Mouse (Mus musculus) left cerebral cortex, adult 11 months (tissue): ENCODE results near the gene Gm17545.
"Not testable (repeated sequence)": the region's sequence is repeated elsewhere in the genome, so short reads cannot be mapped to it uniquely, and the experiment has no call there.

Experiments
- DNase-seq: peaks from one replicate; pipeline ENCODE4 v3.0.0; 2022; ENCODE audit warnings: low spot score

Gm17545 gene

DNA sequence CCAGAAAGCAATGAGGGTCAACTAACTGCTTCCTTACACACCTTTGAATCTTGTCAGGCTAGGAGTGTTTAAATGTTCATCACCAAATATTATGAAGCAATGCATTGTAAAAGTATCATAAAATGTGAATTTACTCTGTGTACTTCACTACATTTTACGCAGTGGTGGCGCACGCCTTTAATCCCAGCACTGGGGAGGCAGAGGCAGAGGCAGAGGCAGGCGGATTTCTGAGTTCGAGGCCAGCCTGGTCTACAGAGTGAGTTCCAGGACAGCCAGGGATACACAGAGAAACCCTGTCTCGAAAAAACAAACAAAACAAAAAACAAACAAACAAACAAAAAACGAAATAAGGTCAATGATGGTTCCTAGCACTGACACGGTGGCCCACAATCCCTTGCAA lies at the start of gene Gm17545:
Gene Gm17545, plus strand, starts transcription at position 301 of the 400 bp plus-strand sequence.
- not testable (repeated sequence) for DNase-seq

GRCm38 (mm10) chr9:22405414-22405813 lies 48.7 kb upstream of the Gm17545 start:
- no peak for DNase-seq

- DNase-seq, result not testable (repeated sequence)
Observed at GRCm38 (mm10) chr9:22407633-22408032, 46.5 kb upstream of the Gm17545 start.

- DNase-seq, result not testable (repeated sequence)
Observed at GRCm38 (mm10) chr9:22408344-22408743, 45.7 kb upstream of the Gm17545 start.

DNA sequence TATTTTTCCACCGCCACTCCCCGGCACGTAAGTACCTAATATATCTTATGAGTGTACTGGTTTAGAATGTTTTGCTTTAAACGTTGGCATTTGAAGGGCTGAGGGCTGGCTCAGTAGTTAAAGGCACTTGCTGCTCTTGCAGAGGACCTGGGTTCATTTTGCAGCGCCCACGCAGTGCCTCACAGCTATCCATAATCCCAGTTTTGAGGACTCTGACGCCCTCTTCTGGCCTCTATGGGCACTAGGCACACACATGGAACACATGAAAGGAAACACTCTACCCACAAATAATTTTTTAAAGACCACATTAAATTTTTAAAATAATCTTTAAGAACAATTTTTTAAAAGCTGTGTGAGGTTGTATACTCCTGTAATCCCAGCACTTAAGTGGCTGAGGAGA lies 44.6 kb upstream of the Gm17545 start:
- DNase-seq, result no peak

GRCm38 (mm10) chr9:22411002-22411857 lies 42.9 kb upstream of the Gm17545 start, which contains the start of gene 9530077C05Rik:
Gene 9530077C05Rik (plus strand): TSS chr9:22411513.
- peak; percentile 97 for DNase-seq

DNA sequence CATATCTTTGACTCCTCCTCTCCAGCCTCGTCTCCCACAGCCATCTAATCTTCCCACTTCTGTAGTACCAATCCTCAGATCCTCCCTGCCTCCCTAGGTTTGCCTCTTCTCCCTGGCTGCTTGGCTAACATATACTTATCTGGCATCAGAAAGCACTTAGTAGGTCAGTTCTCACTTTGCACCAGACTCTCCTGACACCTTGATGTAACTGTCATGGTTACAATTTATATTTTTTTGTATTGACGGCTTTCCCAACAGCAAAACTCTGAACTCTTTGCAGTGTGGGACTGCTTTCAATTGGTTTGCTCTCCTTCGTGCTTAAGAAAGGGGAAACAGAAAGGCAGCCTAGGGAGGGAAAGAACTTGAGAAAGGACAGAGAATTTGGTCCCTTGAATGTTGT lies 37.9 kb upstream of the Gm17545 start:
- DNase-seq, result no peak

- DNase-seq, result no peak
Observed at GRCm38 (mm10) chr9:22417547-22417946, 36.5 kb upstream of the Gm17545 start.

GRCm38 (mm10) chr9:22419877-22420276 lies 34.2 kb upstream of the Gm17545 start:
- DNase-seq, result no peak

DNA sequence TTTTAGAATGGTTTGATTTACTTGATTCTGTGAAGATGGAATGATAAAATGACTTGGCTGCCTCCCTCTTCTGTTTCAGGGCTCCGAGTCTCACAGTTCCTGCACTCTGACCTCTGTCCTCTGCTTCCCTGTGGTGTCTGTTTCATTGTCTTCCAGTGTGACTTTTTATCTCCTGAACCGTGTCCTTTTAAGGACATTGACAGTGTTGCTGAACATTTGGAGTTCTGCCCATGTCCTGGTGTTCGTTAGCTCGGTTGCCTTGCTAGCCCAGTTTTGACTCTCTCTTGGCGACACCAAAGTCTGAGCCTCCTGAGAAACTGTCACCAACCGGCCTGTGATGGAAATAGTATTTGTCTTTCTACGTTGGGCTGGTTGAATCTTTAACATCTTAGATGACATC lies 33.6 kb upstream of the Gm17545 start:
- DNase-seq, result no peak

DNA sequence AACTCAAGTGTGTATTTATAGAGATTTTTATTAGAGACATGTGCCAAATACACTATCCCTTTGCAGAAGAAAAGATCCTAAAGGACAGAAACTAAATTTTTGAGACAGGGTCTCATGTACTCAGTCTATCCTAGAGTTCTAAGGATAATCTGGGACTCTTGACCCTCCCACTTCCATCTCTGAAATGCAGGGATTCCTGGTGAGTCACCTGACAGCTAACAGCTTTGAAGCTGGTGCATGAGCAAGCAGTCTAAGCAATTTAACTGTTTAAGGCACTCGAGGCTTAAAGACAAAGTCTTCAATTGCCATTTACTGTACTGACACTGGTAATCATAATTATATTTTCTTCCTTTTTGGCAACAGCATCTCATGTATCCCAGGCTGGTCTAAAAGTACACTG lies 31.5 kb upstream of the Gm17545 start:
- DNase-seq, result no peak

- DNase-seq, result no peak
Observed at GRCm38 (mm10) chr9:22423507-22423906, 30.6 kb upstream of the Gm17545 start.

DNA sequence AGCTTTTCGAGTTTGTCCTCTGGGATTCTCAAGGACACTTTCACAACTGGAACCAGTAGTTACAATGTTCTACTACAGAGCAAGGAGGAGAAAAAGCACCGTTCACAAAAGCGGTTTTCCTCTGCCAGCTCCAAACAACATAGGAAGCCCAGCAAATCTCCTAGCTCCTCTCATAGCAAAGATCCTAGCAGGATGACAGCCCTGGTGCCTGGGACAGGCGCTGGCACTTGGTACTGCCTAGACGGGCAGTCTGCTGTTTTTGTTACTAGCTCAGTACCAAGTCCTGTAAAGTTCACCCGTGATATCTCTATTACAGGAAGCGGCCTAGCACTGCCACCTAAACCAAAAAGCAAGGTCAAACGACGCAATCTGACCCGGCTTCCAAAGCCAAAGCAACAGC lies 29.9 kb upstream of the Gm17545 start:
- no peak for DNase-seq

GRCm38 (mm10) chr9:22424719-22425118 lies 29.4 kb upstream of the Gm17545 start:
- no peak for DNase-seq

DNA sequence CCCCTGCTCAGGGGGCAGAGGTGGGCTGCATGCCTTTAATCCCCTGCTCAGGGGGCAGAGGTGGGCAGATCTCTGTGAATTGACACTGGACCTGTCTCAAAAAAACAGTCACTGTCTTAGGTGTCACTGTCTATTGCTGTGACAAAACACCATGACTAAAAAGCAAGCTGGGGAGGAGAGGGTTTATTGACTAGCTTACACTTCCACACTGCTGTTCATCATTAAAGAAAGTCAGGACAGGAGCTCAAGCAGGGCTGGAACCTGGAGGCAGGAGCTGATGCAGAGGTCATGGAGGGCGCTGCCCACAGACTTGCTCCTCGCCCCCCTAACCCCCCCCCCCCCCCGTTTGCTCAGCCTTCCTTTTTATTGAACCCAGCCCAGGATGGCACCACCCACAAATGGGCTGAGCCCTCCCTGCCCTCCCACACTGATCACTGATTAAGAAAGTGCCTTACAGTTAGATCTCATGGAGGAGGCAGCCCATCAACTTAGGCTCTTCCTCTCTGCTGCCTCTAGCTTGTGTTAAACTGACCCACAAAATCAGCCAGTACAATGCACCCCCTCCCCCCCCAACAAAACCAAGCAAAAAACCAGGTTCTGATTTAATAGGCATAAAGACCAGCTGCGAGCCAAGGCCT lies 25.9 kb upstream of the Gm17545 start:
- DNase-seq, result no peak

DNA sequence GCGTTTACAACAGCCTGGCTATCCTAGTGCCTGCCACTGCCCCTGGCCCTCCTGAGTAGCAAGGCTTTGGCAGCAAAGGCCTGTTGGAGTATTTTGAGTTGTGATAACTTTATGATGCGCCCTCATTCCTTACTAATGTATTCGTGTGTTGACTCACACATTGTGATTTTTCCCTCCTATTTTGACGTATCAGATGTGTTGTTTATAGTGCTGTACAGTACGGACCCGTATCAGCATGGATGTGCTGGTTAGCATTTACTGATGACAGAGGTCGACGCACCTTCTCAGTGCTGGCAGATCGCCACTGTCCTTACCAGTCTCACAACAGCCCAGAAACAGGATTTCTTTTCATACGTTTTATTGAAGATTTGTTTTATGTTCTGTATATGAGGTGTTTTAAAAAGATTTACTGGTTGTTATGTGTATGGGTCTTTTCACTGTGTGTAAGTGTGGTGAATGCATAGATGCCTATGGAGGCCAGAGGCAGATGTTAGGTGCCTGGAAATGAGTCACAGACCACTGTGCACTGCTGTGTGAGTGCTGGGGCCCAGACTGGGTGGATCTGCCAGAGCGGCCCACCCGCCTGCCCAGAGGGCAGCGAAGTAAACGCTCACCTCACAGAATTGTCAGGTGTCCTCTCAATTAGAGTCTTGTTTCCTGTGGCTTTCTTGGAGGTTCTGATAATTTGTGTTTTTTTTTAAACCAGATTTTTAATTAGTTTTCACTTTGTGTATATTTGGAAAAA lies 25.3 kb upstream of the Gm17545 start:
- no peak for DNase-seq

DNA sequence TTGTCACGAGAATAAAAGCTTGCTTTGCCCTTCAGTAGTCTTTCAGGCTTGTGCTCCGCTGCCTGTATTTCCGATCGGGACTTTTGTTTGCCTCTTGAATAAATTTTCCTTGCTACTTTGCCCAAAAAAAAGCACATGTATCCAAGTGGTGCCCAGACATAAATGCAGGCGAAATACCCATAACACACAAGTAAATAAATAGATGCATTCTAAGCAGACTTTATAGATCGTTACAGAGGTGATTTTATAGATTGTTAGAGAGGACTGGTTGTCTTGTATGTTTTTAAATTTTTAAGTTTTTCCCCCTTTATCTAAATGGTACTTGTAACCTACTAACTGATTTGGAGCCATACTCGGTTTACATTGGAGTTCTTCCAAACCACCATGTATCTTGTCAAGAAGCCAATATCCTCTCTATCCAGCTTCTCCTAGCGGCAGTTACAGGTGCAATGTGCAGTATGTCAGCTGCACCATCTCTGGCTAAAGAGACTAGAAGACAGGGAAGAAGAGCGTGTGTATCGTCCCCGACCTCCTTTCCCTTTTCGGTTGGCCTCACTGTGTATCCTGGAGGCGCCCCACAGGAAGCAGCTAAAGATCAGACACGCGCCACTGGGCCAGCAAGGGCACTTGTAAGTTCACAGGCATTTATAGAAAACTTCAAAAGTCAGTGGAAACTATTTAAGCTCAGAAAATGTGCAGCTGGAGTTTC lies 24.4 kb upstream of the Gm17545 start:
- no peak for DNase-seq

GRCm38 (mm10) chr9:22430315-22430840 lies 23.7 kb upstream of the Gm17545 start:
- no peak for DNase-seq

GRCm38 (mm10) chr9:22433221-22433620 lies 20.9 kb upstream of the Gm17545 start:
- DNase-seq, result no peak

- DNase-seq, result no peak
Observed at GRCm38 (mm10) chr9:22434101-22434500, 20.0 kb upstream of the Gm17545 start.

- no peak for DNase-seq
Observed at GRCm38 (mm10) chr9:22438826-22439225, 15.3 kb upstream of the Gm17545 start.

- DNase-seq, result no peak
Observed at GRCm38 (mm10) chr9:22443157-22443556, 10.9 kb upstream of the Gm17545 start.
